Mouse (Mus musculus) c-Kit-negative CD71-positive TER-119-positive erythroid progenitor cells, embryonic 14.5 days (primary cell): ENCODE results near the gene Timm10b.
A peak's percentile ranks its signal among the peaks of the same experiment; 100 is the strongest.

ENCODE experiments used
- DNase-seq: peaks from one replicate; pipeline ENCODE4 v3.0.0-alpha.2; 2013; ENCODE audit warnings: low read depth, low spot score

Gene Timm10b

GRCm38 (mm10) chr7:105639756-105640155 lies at the start of gene Timm10b:
Gene Timm10b, plus strand, starts transcription at chr7:105640056.
- DNase-seq = no peak

- DNase-seq = no peak
Observed at GRCm38 (mm10) chr7:105590097-105590496, 49.8 kb upstream of the Timm10b start.

- no peak for DNase-seq
Observed at GRCm38 (mm10) chr7:105602860-105603623, 36.8 kb upstream of the Timm10b start.

GRCm38 (mm10) chr7:105608467-105608866 lies 31.4 kb upstream of the Timm10b start:
- no peak for DNase-seq

- no peak for DNase-seq
Observed at GRCm38 (mm10) chr7:105611767-105612166, 28.1 kb upstream of the Timm10b start.

GRCm38 (mm10) chr7:105614400-105614799 lies 25.5 kb upstream of the Timm10b start:
- DNase-seq = no peak

- no peak for DNase-seq
Observed at GRCm38 (mm10) chr7:105615720-105616119, 24.1 kb upstream of the Timm10b start.

GRCm38 (mm10) chr7:105616561-105616960 lies 23.3 kb upstream of the Timm10b start:
- DNase-seq = no peak

- no peak for DNase-seq
Observed at GRCm38 (mm10) chr7:105617810-105618209, 22.0 kb upstream of the Timm10b start.

GRCm38 (mm10) chr7:105619701-105620100 lies 20.2 kb upstream of the Timm10b start:
- no peak for DNase-seq

GRCm38 (mm10) chr7:105621053-105621452 lies 18.8 kb upstream of the Timm10b start:
- DNase-seq = no peak

- no peak for DNase-seq
Observed at GRCm38 (mm10) chr7:105621646-105622292, 18.1 kb upstream of the Timm10b start.

GRCm38 (mm10) chr7:105625397-105625796 lies 14.5 kb upstream of the Timm10b start:
- DNase-seq = no peak

GRCm38 (mm10) chr7:105628633-105629032 lies 11.2 kb upstream of the Timm10b start:
- DNase-seq = no peak

- DNase-seq = no peak
Observed at GRCm38 (mm10) chr7:105632551-105632972, 7.3 kb upstream of the Timm10b start.

GRCm38 (mm10) chr7:105633127-105633800 lies 6.6 kb upstream of the Timm10b start, which contains the start of gene Trim3:
Gene Trim3, minus strand, starts transcription at chr7:105633571.
- DNase-seq = peak; percentile 44

GRCm38 (mm10) chr7:105633801-105634135 lies 6.1 kb upstream of the Timm10b start:
- DNase-seq = no peak

GRCm38 (mm10) chr7:105634272-105634920 lies 5.5 kb upstream of the Timm10b start:
- DNase-seq = no peak

- DNase-seq = no peak
Observed at GRCm38 (mm10) chr7:105635726-105636125, 4.1 kb upstream of the Timm10b start.

- no peak for DNase-seq
Observed at GRCm38 (mm10) chr7:105638776-105639175, 1.1 kb upstream of the Timm10b start.

- no peak for DNase-seq
Observed at GRCm38 (mm10) chr7:105639304-105639703, 552 bp upstream of the Timm10b start.
